In the genomic region with DNA sequence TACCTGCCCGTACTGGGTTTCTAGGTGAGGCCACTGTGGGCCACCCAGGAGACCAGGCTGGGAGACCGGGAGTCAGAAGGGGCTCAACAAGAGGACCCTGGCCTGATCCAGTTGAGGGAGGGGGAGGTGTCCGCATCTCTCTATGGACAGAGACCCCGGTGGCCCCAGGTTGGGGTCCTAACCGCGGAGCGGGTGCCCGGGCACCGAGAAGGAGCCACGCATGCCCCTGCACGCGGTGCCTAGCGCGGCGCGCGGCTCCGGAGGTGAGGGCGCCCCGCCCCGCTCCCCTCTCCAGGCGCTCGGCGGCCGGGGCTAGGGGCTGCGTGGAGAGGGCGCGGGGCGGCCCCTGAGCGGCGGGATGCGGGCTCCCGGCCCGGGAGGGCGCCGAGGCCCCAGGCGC, we compare ENCODE assay signal across 9 mouse cellular contexts. TPM values are rescaled to one million over a fixed set of nuclear protein-coding genes. Genes with fewer than 3 reads are reported as not detected.
A peak's percentile ranks its signal among the peaks of the same experiment; 100 is the strongest.
DNase-seq lines count a peak whose midpoint lies in the region; ATAC-seq lines count a peak whose summit lies in the region.
"Had no signal": no experiment of that assay in that cellular context is flagged by ENCODE, and none has a peak within 500 bp of the region (broad histone marks: within the 10 kb centered on the region; RNA-seq: fewer than 3 reads in every experiment).

Mpped1 (plus strand) TSS at position 81 of the 400 bp plus-strand sequence.

- no peak within 1 kb of the TSS for H3K27ac ChIP-seq in limb, embryonic 12.5 days
- no peak within 1 kb of the TSS for H3K27ac ChIP-seq in stomach, embryonic 15.5 days
- H3K27ac ChIP-seq: liver, embryonic 14.5 days had no signal

- peaks cover 11% of the 10 kb centered on the region for H3K4me1 ChIP-seq in limb, embryonic 12.5 days (replicated peaks)
- H3K4me1 ChIP-seq in stomach, embryonic 15.5 days = peaks cover 8% of the 10 kb centered on the region; the same call in 1 of the 2 replicates

- H3K4me2 ChIP-seq in limb, embryonic 12.5 days = peak within 1 kb of the TSS; percentile 94
- H3K4me2 ChIP-seq in stomach, embryonic 15.5 days = peak within 1 kb of the TSS; percentile 84

- 1% methylated on average over 22 of the region's 37 CpGs for whole genome bisulfite sequencing in limb, embryonic 12.5 days
- 3% methylated on average over 26 of the region's 37 CpGs for WGBS in stomach, embryonic 15.5 days

- H3K27me3 ChIP-seq in limb, embryonic 12.5 days = peaks cover 71% of the 10 kb centered on the region
- peaks cover 58% of the 10 kb centered on the region for H3K27me3 ChIP-seq in stomach, embryonic 15.5 days (replicated peaks)

- 0 out of 2 replicates have a peak, but pooled peaks have one; percentile 10 for ATAC-seq in limb, embryonic 12.5 days (ENCODE audit: insufficient number of reproducible peaks, insufficient read depth, low FRiP score, low TSS enrichment, low read depth)
- no peak for ATAC-seq in stomach, embryonic 15.5 days (ENCODE audit: insufficient read depth, low FRiP score, low read depth)

- DNase-seq in embryo, embryonic 10.5 days (ENCODE audit: low spot score) = peak; percentile 23
- no peak for DNase-seq in embryo, embryonic 9.5 days (ENCODE audit: extremely low spot score)
- DNase-seq in right cerebral cortex, postnatal 25 days = peak; percentile 21
- no peak for DNase-seq in right cerebral cortex, postnatal 10 days (ENCODE audit: low spot score in 2 of 2)
- no peak for DNase-seq in ovary, postnatal 14 days (ENCODE audit: low spot score)
- no peak for DNase-seq in kidney, adult 11 months

- no peaks in the 10 kb centered on the region for H3K9me3 ChIP-seq in limb, embryonic 12.5 days
- H3K9me3 ChIP-seq in stomach, embryonic 15.5 days = no peaks in the 10 kb centered on the region

- H3K36me3 ChIP-seq in limb, embryonic 12.5 days = no peaks in the 10 kb centered on the region
- no peaks in the 10 kb centered on the region for H3K36me3 ChIP-seq in stomach, embryonic 15.5 days

- H3K4me3 ChIP-seq in limb, embryonic 12.5 days (replicated peaks) = peak within 1 kb of the TSS; percentile 69
- H3K4me3 ChIP-seq in stomach, embryonic 15.5 days (replicated peaks) = peak within 1 kb of the TSS; percentile 52

- peak within 1 kb of the TSS; percentile 77 for H3K9ac ChIP-seq in limb, embryonic 12.5 days (replicated peaks)
- H3K9ac ChIP-seq in stomach, embryonic 15.5 days = no peak within 1 kb of the TSS
- H3K9ac ChIP-seq: liver, embryonic 14.5 days had no signal

RNA-seq across cellular contexts. Expression of gene Mpped1, which starts in this region (rescaled TPM):
- 8.0 and 8.4 TPM in 2 replicates for polyA plus RNA-seq in limb, embryonic 12.5 days (2016; fragmentation: Nextera tagmentation; extraction: Ambion mirVana)
- polyA plus RNA-seq in stomach, embryonic 15.5 days (2015; fragmentation: Nextera tagmentation; extraction: Ambion mirVana) = 0.88 and 1.1 TPM in 2 replicates

Comparison
In these comparisons a context has a peak if more than half of its experiments do, and no peak if none do; other contexts are left out.
1. DNase-seq: peak in embryo, embryonic 10.5 days (single experiment) and right cerebral cortex, postnatal 25 days (single experiment); none in embryo, embryonic 9.5 days (single experiment), right cerebral cortex, postnatal 10 days (0 of 2), ovary, postnatal 14 days (single experiment) and kidney, adult 11 months (single experiment).